Mouse (Mus musculus) CH12.LX (cell line): ENCODE measurements around the gene Ndufa13. TPM values are rescaled to one million over a fixed set of nuclear protein-coding genes. Genes with fewer than 3 reads are reported as not detected.

Source experiments
- DNase-seq: peaks from one replicate; pipeline ENCODE4 v3.0.0-alpha.2; 2013; ENCODE audit errors: extremely low read depth
- H3K27ac ChIP-seq: 2 replicates; pipeline ENCODE4 v1.5.1; 2012; ENCODE audit warnings: low read depth, mild to moderate bottlenecking, control low read depth, moderate library complexity; ENCODE audit not compliant: insufficient read depth
- H3K27me3 ChIP-seq: replicated peaks from 2 replicates; pipeline ENCODE3; 2012; ENCODE audit warnings: inconsistent platforms
- H3K36me3 ChIP-seq, 2 experiments: replicated peaks in 1 of 2; 2 replicates each; pipeline versions ENCODE3 to v1.6.1; 2012; ENCODE audit warnings: inconsistent platforms in 1 of 2, low read length in 1 of 2, mild to moderate bottlenecking in 1 of 2, mixed read lengths in 1 of 2, moderate library complexity in 1 of 2; ENCODE audit not compliant: control insufficient read depth in 1 of 2, insufficient read depth in 1 of 2
- H3K4me1 ChIP-seq, 2 experiments: 2 replicates each; pipeline ENCODE4 v1.6.1; 2012; ENCODE audit warnings: inconsistent platforms in 1 of 2, moderate library complexity in 1 of 2; ENCODE audit not compliant: insufficient read depth in 2 of 2, control insufficient read depth in 1 of 2
- H3K4me2 ChIP-seq: 2 replicates; pipeline ENCODE4 v1.6.1; 2012; ENCODE audit warnings: low read depth, mild to moderate bottlenecking, control low read depth; ENCODE audit not compliant: poor library complexity, insufficient read depth, severe bottlenecking
- H3K4me3 ChIP-seq, 3 experiments: fragments of 150-350 bp in 1 of 3; sonication (generic) in 1 of 3; replicated peaks in 1 of 3; 2 replicates each; pipeline versions ENCODE3 to v1.5.1; 2011 to 2012; ENCODE audit warnings: low read depth in 2 of 3, low read length in 2 of 3, mild to moderate bottlenecking in 2 of 3, moderate library complexity in 2 of 3, control low read depth in 1 of 3, improper control_type of control experiment in 1 of 3, inconsistent platforms in 1 of 3, mixed read lengths in 1 of 3; ENCODE audit not compliant: poor library complexity in 1 of 3
- H3K79me2 ChIP-seq: replicated peaks from 2 replicates; pipeline ENCODE4 v1.6.1; 2012; ENCODE audit warnings: mild to moderate bottlenecking, moderate library complexity; ENCODE audit not compliant: control insufficient read depth, poor library complexity, insufficient read depth, severe bottlenecking; ENCODE audit errors: extremely low read depth
- H3K9ac ChIP-seq: 2 replicates; pipeline ENCODE4 v1.6.1; 2012; ENCODE audit warnings: low read depth, mild to moderate bottlenecking, control low read depth, moderate library complexity; ENCODE audit not compliant: insufficient read depth
- H3K9me3 ChIP-seq: replicated peaks from 2 replicates; pipeline ENCODE3; 2012; ENCODE audit warnings: low read length, inconsistent platforms, mixed read lengths
- CHD1 ChIP-seq: IDR thresholded peaks from 2 replicates; pipeline ENCODE4 v1.6.1; 2012; ENCODE audit warnings: low read depth, low read length, improper control_type of control experiment, inconsistent platforms
- CHD2 ChIP-seq: IDR thresholded peaks from 2 replicates; pipeline ENCODE4 v1.6.1; 2011; ENCODE audit warnings: low read length, improper control_type of control experiment
- CTCF ChIP-seq, 2 experiments: IDR thresholded peaks in 1 of 2; conservative IDR thresholded peaks in 1 of 2; 2 replicates each; pipeline ENCODE4 v1.5.1; 2011 to 2012; ENCODE audit warnings: low read depth in 2 of 2, low read length in 2 of 2, improper control_type of control experiment in 1 of 2, inconsistent platforms in 1 of 2, mild to moderate bottlenecking in 1 of 2, moderate library complexity in 1 of 2
- E2F4 ChIP-seq: IDR thresholded peaks from 2 replicates; pipeline ENCODE4 v1.6.1; 2011; ENCODE audit warnings: low read depth, low read length, improper control_type of control experiment; ENCODE audit not compliant: insufficient replicate concordance
- ETS1 ChIP-seq: conservative IDR thresholded peaks from 2 replicates; pipeline ENCODE4 v1.6.1; 2012; ENCODE audit warnings: low read depth, mild to moderate bottlenecking, inconsistent platforms, low read length, improper control_type of control experiment, moderate library complexity
- IRF4 ChIP-seq: IDR thresholded peaks from 2 replicates; pipeline ENCODE4 v1.6.1; 2014; ENCODE audit warnings: low read depth, mild to moderate bottlenecking, inconsistent platforms, low read length, improper control_type of control experiment
- JUN ChIP-seq: IDR thresholded peaks from 2 replicates; pipeline ENCODE4 v1.6.1; 2011; ENCODE audit warnings: low read depth, mild to moderate bottlenecking, low read length, improper control_type of control experiment, moderate library complexity; ENCODE audit not compliant: insufficient read depth
- KAT2A ChIP-seq: IDR thresholded peaks from 2 replicates; pipeline ENCODE4 v1.6.1; 2012; ENCODE audit warnings: low read length, improper control_type of control experiment, inconsistent platforms; ENCODE audit not compliant: insufficient replicate concordance
- MAZ ChIP-seq: IDR thresholded peaks from 2 replicates; pipeline ENCODE4 v1.6.1; 2012; ENCODE audit warnings: low read depth, mild to moderate bottlenecking, inconsistent platforms, low read length, improper control_type of control experiment, moderate library complexity
- MEF2A ChIP-seq: IDR thresholded peaks from 2 replicates; pipeline ENCODE4 v1.6.1; 2014; ENCODE audit warnings: low read depth, mild to moderate bottlenecking, inconsistent platforms, low read length, improper control_type of control experiment, borderline replicate concordance
- MXI1 ChIP-seq: IDR thresholded peaks from 2 replicates; pipeline ENCODE4 v1.6.1; 2011; ENCODE audit warnings: mild to moderate bottlenecking, low read depth, low read length, improper control_type of control experiment
- NELFE ChIP-seq: IDR thresholded peaks from 2 replicates; pipeline ENCODE4 v1.6.1; 2011; ENCODE audit warnings: low read depth, low read length, improper control_type of control experiment
- NRF1 ChIP-seq: IDR thresholded peaks from 2 replicates; pipeline ENCODE4 v1.6.1; 2014; ENCODE audit warnings: low read depth, mild to moderate bottlenecking, inconsistent platforms, low read length, improper control_type of control experiment, moderate library complexity
- POLR2A ChIP-seq: IDR thresholded peaks from 2 replicates; pipeline ENCODE4 v1.6.1; 2011; ENCODE audit warnings: low read depth, mild to moderate bottlenecking, improper control_type of control experiment, low read length
- RCOR1 ChIP-seq: conservative IDR thresholded peaks from 2 replicates; pipeline ENCODE4 v1.6.1; 2012; ENCODE audit warnings: low read depth, mild to moderate bottlenecking, inconsistent platforms, low read length, improper control_type of control experiment
- TBP ChIP-seq: conservative IDR thresholded peaks from 2 replicates; pipeline ENCODE4 v1.6.1; 2011; ENCODE audit warnings: low read depth, low read length, improper control_type of control experiment
- UBTF ChIP-seq: IDR thresholded peaks from 2 replicates; pipeline ENCODE4 v1.6.1; 2012; ENCODE audit warnings: low read depth, mild to moderate bottlenecking, inconsistent platforms, low read length, improper control_type of control experiment, moderate library complexity
- USF2 ChIP-seq: conservative IDR thresholded peaks from 2 replicates; pipeline ENCODE4 v1.6.1; 2011; ENCODE audit warnings: low read depth, low read length, improper control_type of control experiment
- ZC3H11A ChIP-seq: IDR thresholded peaks from 2 replicates; pipeline ENCODE4 v1.6.1; 2012; ENCODE audit warnings: low read depth, mild to moderate bottlenecking, inconsistent platforms, low read length, improper control_type of control experiment
- ZKSCAN1 ChIP-seq: IDR thresholded peaks from 2 replicates; pipeline ENCODE4 v1.6.1; 2012; ENCODE audit warnings: low read depth, inconsistent platforms, low read length, improper control_type of control experiment, borderline replicate concordance
- dilution Hi-C: fragments of 300-500 bp; cut with MboI; formaldehyde crosslinking; loops from 2 replicates; pipeline ENCODE4 v1.14.3; 2020; ENCODE audit warnings: low sequenced_read_pairs; ENCODE audit not compliant: extremely low pct_unique_long_range_greater_than_20kb, extremely low pct_ligation_motif_present
- in situ Hi-C: fragments of 300-500 bp; cut with MboI; formaldehyde crosslinking; loops from 3 replicates; pipeline ENCODE4 v1.14.3; 2019; ENCODE audit warnings: low sequenced_read_pairs, low pct_ligation_motif_present, low pct_unique_long_range_greater_than_20kb, mixed read lengths
- polyA plus RNA-seq: library from polyadenylated mRNA; unstranded; fragments of >175 nt; gene quantifications from 2 replicates; pipeline ENCODE4 v1.2.1, GENCODE M21; 2012; ENCODE audit warnings: low read depth; ENCODE audit not compliant: insufficient read length
- total RNA-seq, 2 experiments: library from RNA; depleted of rRNA; stranded (reverse); fragments of 300-350 nt in 1 of 2; fragments of >200 nt in 1 of 2; gene quantifications; 2 replicates each; pipeline ENCODE4 v1.2.3; 2012 to 2014

Gene Ndufa13
- total and polyA plus RNA-seq, 3 experiments, result 74.7 to 177 (median 90.1) TPM

DNA sequence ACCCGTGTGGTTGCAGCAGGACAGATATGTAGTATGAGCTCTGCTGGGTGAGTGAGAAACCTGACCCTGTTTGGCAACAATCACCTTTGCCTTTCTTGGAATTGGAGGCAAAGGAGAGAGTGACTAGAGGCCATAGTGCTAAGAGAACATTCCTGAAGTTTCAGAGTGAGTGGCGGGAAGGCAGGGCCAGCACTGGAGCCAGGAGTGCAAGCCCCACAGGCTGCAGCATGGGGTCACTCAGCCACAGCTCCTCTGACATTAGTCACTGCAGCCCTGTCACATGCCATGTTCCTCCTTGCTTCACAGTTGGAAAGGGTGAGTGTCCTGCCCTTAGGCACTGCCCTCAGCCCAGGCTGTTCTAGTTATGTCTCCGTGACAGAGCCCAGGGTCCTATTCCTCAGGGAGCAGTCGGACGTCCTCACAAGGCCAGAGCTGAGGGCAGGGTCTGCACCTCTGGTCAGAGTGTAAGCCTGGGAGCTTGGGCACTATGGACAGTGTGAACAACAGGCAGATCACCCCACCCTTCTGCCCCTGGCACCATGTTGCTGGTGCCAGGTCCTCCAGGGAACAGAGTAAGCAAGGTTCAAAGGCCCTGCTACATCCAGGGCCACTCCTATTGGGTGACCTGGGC is 34.5 kb downstream of the Ndufa13 start:
- DNase-seq, result no peak
- peaks cover 0 to 9% of the 10 kb centered on the region in 2 experiments for H3K36me3 ChIP-seq
- H3K79me2 ChIP-seq, result no peaks in the 10 kb centered on the region
- no peak overlapping the region for H3K9ac ChIP-seq
- no peaks in the 10 kb centered on the region for H3K27me3 ChIP-seq
- H3K9me3 ChIP-seq, result no peaks in the 10 kb centered on the region
- no peak overlapping the region for H3K27ac ChIP-seq
- TF ChIP-seq KAT2A (no peak), ZC3H11A (no peak), MAZ (no peak), POLR2A (no peak), CTCF (conservative IDR thresholded peaks at IDR 0.05 in 1 of 2, IDR thresholded peaks at IDR 0.05 in 1 of 2; ENCODE audit: low read depth in 2 of 2, low read length in 2 of 2) (no peak), CHD2 (no peak), TBP (no peak), IRF4 (no peak), ETS1 (no peak), RCOR1 (no peak), ZKSCAN1 (no peak), JUN (no peak), MEF2A (no peak), USF2 (no peak), UBTF (no peak)
- H3K4me2 ChIP-seq, result no peak overlapping the region
- in situ Hi-C loops (no loop called here), dilution Hi-C loops (no loop called here)
- H3K4me3 ChIP-seq, result no peak overlapping the region
- H3K4me1 ChIP-seq, result no peaks in the 10 kb centered on the region

DNA sequence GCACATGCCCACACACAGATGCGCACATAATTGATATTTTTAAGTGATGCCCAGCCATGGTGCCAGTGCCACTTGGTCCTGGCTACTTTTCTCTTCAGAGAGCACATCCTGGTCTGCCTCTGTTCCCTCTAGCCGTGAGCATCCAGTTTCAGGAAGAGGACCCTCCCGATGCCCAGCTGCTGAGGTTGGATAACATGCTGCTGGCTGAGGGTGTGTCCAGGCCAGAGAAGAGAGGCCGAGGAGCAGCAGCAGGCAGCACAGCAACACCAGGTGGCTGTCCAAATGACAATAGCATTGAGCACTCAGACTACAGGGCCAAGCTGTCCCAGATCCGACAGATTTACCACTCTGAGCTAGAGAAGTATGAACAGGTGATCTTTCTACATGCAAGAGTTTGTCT is 38.2 kb downstream of the Ndufa13 start:
- in situ Hi-C loops, result no loop called here
- peaks cover 2 to 13% of the 10 kb centered on the region in 2 experiments; a peak in 2 of 4 replicates for H3K4me1 ChIP-seq
- no peaks in the 10 kb centered on the region for H3K79me2 ChIP-seq
- TF ChIP-seq CHD1 (no peak), MXI1 (no peak), ZKSCAN1 (no peak), JUN (no peak), RCOR1 (no peak), MAZ (no peak), NRF1 (no peak), UBTF (no peak), NELFE (no peak), E2F4 (no peak), CHD2 (no peak), CTCF (conservative IDR thresholded peaks at IDR 0.05 in 1 of 2, IDR thresholded peaks at IDR 0.05 in 1 of 2; ENCODE audit: low read depth in 2 of 2, low read length in 2 of 2) (no peak)
- no peak overlapping the region for H3K4me2 ChIP-seq
- H3K9me3 ChIP-seq, result no peaks in the 10 kb centered on the region
- peaks cover 2 to 13% of the 10 kb centered on the region in 2 experiments for H3K36me3 ChIP-seq
- H3K4me3 ChIP-seq, result no peak overlapping the region
- H3K9ac ChIP-seq, result no peak overlapping the region
- dilution Hi-C loops, result no loop called here
- DNase-seq, result no peak
- H3K27ac ChIP-seq, result no peak overlapping the region
- H3K27me3 ChIP-seq, result no peaks in the 10 kb centered on the region
